12 mouse cellular contexts compared by ENCODE assay signal in the genomic region with DNA sequence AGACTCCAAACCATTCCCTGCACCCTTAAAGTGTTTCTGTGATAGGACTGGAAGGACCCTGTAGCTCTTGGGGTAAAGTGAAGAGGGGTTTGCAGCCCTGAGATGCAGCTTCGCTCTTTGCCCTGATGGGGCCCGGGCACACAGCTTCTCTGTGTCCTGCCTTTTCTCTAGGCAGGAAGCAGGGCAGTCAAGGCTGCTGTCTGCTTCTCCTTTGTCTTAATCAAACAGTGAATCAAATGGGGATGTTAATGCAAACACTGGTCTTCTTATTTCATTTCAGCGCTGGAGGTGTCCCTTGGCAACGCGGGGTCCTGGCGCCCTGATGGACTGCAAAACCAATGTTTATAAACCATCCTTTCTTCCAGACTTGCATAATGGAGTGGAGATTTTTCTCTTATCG.
"Had no signal": no experiment of that assay in that cellular context is flagged by ENCODE, and none has a peak within 500 bp of the region (broad histone marks: within the 10 kb centered on the region; RNA-seq: fewer than 3 reads in every experiment).

No protein-coding gene starts in this region.

- H3K9ac ChIP-seq: liver, embryonic 13.5 days; neural tube, embryonic 13.5 days had no signal

- H3K4me2 ChIP-seq: liver, embryonic 13.5 days; neural tube, embryonic 13.5 days had no signal

- ATAC-seq: intestine, embryonic 16.5 days had no signal

- H3K27ac ChIP-seq: kidney, postnatal 0 days; layer of hippocampus, adult 2 months; liver, embryonic 13.5 days; macrophage; neural tube, embryonic 13.5 days had no signal

- DNase-seq: kidney, adult 2 months; kidney, postnatal 25 days; layer of hippocampus, adult 9-11 months; liver, embryonic 13.5 days; lung, adult 2 months; thymus, adult 18-20 months; thymus, postnatal 36 days had no signal

- H3K9me3 ChIP-seq: liver, embryonic 13.5 days; neural tube, embryonic 13.5 days had no signal

- H3K4me3 ChIP-seq: layer of hippocampus, adult 2 months; liver, embryonic 13.5 days; neural tube, embryonic 13.5 days had no signal

- H3K4me1 ChIP-seq: liver, embryonic 13.5 days had no signal

- H3K36me3 ChIP-seq: liver, embryonic 13.5 days; neural tube, embryonic 13.5 days had no signal

- H3K27me3 ChIP-seq: liver, embryonic 13.5 days had no signal
